Mouse (Mus musculus) kidney, postnatal 10 days (tissue): Measurements from ENCODE around the gene Cphx2.
"Not testable (repeated sequence)": the region's sequence is repeated elsewhere in the genome, so short reads cannot be mapped to it uniquely, and the experiment has no call there.

ENCODE experiments used
- DNase-seq: peaks from one replicate; pipeline ENCODE4 v3.0.0; 2021; ENCODE audit warnings: mixed read lengths

Gene Cphx2

DNA sequence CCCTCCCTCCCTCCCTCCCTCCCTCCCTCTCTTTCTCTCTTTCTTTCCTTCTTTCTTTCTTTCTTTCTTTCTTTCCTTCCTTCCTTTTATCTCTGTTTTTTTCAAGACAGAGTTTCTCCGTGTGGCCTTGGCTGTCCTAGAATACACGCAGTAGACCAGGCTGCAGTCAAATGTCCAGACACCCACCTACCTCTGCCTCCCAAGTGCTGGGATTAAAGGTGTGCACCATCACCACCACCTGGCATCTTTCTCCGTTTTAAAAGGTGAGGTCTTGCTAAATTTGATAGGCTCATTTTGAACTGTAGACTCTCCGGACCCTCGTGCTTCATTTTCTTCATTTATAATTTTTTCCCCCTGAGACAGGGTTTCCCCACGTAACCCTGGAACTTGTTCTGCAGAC is at the start of gene Cphx2:
Cphx2 (plus strand) TSS at position 301 of the 400 bp plus-strand sequence.
- not testable (repeated sequence) for DNase-seq

DNA sequence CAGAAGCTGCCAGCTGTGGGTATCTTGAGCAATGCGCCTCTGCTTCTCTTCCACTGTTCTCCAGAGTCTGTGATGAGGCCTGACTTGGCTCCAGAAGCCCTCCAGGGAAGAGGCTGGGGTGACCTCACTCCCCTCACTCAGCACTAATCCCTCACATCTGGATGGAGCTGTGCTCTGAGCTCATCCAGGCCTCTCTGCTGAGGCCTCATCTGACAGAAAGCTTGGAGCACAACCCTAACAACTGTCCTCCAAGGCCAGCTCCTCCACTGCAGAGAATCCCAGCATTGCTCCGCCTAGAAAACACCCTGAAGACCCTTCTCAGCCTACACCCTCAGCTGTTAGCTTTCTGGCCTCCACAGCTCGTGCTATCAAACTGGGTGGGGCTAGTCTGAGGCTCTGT is 47.0 kb upstream of the Cphx2 start:
- DNase-seq: not testable (repeated sequence)

GRCm38 (mm10) chr14:26035439-26035838 is 45.9 kb upstream of the Cphx2 start:
- not testable (repeated sequence) for DNase-seq

DNA sequence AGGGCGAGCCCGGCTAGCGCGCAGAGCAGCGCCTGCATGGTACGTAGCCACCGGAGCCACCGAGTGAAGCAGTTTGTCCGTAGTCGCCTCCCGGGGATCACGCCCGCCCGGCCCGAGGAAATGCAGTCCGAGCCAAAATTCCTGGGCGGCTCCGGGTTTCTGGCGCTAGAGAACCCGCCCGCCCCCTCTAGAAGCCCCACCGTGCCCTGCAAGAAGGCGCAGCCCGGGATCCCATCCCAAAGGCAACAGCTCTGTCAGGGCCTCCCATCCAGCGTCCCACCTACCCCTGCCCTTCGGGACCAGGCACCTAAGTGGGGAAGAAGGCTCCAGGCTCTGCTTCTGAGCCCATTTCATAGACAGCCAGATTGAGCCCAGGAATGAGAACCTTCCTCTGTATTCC is 38.7 kb upstream of the Cphx2 start, which contains the start of gene Gm9780:
Gm9780 (minus strand) TSS at position 101 of the 400 bp plus-strand sequence.
- not testable (repeated sequence) for DNase-seq

DNA sequence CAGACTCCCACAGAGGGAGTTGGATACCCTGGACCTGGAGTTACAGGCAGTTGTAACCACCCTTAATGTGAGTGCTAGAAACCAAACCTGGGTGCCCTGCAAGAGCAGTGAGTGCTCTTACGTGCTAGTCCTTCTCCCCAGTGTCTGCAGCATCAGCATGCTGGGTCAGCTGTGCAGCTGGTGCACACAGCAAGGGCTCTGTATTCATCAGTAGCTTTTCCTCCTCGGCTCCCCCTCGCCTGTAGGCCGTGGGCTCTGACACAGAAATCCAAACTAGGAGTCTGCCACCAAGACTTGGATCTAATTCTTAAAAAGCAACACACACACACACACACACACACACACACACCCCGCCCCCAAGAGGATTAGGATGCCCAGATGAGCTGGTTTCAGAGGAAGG is 36.3 kb upstream of the Cphx2 start:
- DNase-seq: not testable (repeated sequence)

DNA sequence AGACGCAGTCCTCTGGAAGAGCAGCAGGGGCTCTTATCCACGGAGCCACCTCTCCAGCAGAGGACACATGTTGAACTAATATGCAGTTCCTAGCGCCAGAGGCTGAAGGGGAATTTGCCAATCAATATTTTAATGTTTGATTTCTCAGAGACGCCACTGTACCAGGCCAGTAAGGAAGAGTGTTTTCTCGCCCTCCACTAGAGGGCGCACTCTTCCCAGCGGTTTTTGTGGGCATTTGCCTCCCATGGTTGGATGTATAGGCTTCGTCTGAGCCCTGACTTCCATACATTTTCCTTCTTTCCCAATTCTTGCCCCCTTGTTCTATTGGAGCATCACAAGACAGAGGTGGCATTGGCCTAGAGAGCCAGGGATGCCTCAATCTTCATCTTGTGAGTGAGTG is 34.3 kb upstream of the Cphx2 start:
- DNase-seq: not testable (repeated sequence)

DNA sequence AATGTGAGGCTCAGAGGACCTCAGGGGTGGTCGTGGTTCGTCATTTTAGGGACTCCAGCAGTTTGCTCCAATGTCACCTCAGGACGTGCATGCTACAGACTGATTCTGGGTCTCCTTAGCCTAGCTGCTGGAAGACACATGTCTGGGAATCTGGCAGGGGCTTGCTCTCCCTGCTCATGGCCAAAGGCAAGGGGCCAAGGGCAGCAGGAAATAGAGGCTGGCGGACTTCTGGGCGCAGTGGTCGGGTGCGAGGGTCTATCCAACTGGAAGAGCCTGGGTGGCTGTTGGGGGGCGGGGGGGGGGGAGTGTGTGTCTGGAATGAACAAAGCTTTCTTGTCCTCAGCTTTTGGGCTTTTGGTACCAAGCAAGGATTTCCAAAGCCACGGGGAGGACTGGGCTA is 32.5 kb upstream of the Cphx2 start:
- DNase-seq: not testable (repeated sequence)

DNA sequence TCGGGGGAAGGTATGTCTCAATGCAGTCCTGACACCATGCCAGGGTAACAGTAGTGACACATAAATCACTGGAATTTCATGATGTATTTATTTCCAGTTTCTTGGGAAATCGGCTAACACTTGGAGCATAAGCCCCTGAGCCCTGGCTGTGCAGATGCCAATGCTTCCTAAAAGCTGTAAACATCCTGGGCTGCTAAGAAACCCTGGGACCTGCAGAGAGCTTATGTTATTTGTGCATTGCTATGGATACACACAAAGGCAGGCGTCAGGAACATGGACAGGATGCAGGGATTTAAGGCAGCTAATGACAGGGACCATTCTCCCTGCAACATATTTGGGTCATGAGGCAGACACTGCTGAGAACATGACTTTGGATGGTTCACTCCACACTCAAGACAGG is 23.1 kb upstream of the Cphx2 start:
- not testable (repeated sequence) for DNase-seq

- DNase-seq: not testable (repeated sequence)
Measured at GRCm38 (mm10) chr14:26059362-26059761, 22.0 kb upstream of the Cphx2 start.

- DNase-seq: not testable (repeated sequence)
Measured at GRCm38 (mm10) chr14:26066574-26067324, 14.6 kb upstream of the Cphx2 start.

- DNase-seq: not testable (repeated sequence)
Measured at GRCm38 (mm10) chr14:26067325-26067633, 14.0 kb upstream of the Cphx2 start, which contains the start of gene Tmem254c. Gene Tmem254c (minus strand): TSS chr14:26067355.

DNA sequence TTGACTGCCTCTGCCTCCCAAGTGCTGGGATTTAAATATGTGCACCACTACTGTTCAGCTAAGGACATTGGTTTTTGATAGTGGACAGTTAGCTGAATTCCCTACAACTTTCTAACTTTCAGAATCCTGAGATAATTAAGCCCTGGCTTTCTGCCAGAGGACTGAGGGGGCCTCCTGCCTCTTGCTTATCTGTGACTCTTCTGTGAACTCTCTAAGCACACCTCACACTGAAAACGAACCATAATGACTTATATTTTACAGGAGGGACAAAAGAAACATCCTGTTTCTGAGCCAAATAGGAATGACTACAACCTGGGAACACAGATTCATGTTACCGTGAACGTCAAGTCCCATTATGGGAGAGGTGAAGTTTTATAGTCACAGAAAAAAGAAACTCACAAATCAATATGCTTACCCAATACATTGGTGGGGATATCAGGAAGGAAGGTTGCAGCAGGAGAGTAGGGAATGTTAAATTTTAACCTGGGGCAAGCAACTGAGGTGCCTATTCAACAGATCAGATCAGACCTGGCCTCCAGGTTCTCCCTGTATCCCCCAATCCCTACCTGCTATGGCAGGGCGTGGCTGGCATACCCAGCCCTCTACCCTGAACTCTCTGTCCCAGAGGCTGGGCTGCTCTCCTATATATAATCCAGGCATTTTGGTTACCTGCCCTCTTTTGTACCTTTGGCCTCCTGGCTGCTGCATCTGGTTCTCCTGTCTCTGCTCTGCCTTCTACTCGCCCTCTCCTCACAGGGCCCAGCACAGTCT is 4.5 kb upstream of the Cphx2 start:
- DNase-seq: not testable (repeated sequence)

DNA sequence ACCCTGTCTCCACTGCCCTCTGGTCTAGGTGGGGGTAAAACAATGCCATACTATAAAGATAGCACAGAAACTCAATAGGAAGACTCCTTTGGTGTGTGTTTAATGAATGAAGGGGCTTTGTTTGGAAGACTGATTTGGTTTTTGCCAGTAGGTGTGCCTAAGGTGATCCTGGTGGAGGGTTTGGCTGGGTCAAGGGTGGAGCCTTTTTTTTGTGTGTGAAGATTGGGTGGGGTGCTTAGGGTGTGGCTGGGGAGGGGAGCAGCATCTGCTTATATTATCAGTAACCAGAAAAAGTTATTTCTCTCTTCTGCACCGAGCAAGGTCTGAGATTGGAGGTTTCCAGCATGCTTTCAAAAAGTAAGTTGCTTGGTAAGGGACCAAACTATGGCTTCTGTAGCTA is 681 bp downstream of the Cphx2 start, which contains the start of gene Cphx3:
Cphx3 (plus strand) TSS at position 301 of the 400 bp plus-strand sequence.
- DNase-seq: not testable (repeated sequence)

GRCm38 (mm10) chr14:26097622-26098021 is 16.3 kb downstream of the Cphx2 start:
- not testable (repeated sequence) for DNase-seq

- not testable (repeated sequence) for DNase-seq
Measured at GRCm38 (mm10) chr14:26118150-26118549, 36.8 kb downstream of the Cphx2 start, which contains the start of gene Duxbl2. Gene Duxbl2 (plus strand): TSS chr14:26118349.

DNA sequence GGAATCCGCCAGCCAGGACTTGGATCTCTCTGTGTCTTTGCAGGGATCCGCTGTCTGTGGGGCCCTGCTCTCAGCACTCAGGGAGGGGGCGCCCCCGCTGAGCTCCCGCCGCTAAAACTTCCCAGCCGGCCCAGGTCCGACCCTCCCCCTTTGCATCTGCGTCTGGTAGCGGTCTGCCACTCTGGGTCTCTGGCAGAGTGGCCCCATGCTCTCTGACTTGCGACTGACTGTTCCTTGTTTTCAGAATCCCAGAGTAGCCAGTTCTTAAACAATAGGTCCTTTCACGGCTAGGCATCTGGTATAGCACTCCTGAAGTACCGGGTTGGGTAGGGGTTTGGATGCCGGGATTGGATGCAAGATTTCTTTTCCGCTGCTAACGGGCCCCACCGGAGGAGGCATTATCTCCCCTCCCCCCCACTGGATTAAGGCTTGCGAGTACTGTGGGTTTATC is 37.3 kb downstream of the Cphx2 start:
- DNase-seq: not testable (repeated sequence)

DNA sequence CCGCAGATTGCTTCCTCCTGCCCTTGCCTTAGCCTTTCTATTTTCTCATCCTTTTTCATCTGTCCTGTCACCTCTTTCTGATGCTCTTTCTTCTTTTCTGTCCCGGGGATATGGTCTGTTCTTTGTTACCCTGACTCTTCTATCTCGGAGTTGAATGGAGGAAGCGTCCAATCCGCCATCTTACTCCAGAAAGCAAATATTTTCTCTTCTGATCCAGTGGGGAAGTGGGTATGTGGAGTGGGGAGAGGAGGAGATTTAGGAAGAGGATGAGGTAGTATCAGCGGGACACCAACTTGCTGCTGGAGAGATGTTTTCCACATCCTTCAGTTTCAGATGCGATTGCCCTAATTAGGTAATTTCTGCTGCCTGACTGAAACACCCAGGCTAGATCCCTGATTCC is 37.8 kb downstream of the Cphx2 start:
- not testable (repeated sequence) for DNase-seq
